Mouse (Mus musculus): ENCODE measurements around the gene Bex4. TPM values are rescaled to one million over a fixed set of nuclear protein-coding genes. Genes with fewer than 3 reads are reported as not detected.

Gene Bex4
- polyA plus RNA-seq, 1 experiment from 2014 or later: 34.1 TPM

DNA sequence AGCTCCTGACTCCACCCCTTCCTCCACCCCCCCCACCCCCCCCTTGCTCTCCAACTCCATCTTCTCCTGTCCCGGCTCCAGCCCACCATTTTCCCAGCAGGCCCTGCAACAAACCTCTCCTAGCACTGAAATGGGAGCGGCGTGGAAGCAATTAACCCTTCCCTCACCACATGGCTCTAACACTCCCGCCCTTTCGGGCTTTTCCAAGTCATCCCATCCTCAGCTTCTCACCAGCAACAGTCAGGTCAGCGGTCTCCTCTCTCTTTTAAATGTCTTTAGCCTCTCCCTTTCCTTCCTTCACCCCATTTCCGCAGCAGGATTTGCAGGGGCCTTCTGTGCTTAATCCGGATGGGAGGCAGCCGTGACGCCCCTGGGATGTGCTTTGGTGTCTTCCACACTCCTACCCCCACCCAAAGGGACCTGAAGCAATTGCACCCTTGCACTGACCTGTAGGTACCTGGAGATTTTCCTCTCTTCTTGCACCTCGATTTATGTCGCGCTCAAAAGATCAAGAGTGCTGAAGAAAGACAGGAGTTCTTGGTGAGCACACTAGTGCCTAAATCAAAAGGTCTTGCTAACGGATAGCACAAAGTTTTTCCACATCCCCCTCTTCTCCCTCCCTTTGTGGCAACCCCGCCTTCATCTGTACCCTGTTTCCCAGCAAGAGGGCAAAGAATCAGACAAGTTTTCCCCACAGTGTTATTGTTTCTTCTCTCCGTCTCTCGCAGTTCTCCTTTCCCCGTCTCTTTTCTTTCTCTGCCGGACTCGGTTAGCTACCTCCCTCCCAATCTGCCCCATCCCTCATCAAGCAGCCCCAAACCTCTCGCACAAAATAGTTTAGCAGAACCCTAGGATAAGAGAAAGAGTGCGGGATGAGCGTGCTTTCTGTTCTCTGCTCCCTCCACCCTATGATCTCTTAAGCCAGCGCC, 32.7 kb downstream of the Bex4 start:
- peak overlapping the region; percentile 55 for H3K4me3 ChIP-seq (ENCODE audit: low read depth, low read length)
- H3K9me3 ChIP-seq (ENCODE audit: control insufficient read depth, low read length): no peaks in the 10 kb centered on the region
- DNase-seq (ENCODE audit: low spot score) (peak; percentile 90), ATAC-seq (ENCODE audit: low read depth) (peak; percentile 77)
- no peaks in the 10 kb centered on the region for H3K4me1 ChIP-seq (ENCODE audit: control insufficient read depth, insufficient read depth, low read length)
- peak overlapping the region; percentile 77 for H3K9ac ChIP-seq (ENCODE audit: low read depth, low read length)
- H3K4me2 ChIP-seq (ENCODE audit: low read depth, low read length): peak overlapping the region; percentile 54
- H3K27me3 ChIP-seq (replicated peaks; ENCODE audit: control insufficient read depth, insufficient read depth, low read length): peaks cover 6% of the 10 kb centered on the region
- 0 out of 2 replicates have a peak, but pooled peaks cover 4% of the 10 kb centered on the region for H3K36me3 ChIP-seq (ENCODE audit: control insufficient read depth, insufficient read depth, low read length)
- H3K27ac ChIP-seq (replicated peaks; ENCODE audit: low read depth, low read length): peak overlapping the region; percentile 91
- 24% methylated on average over 24 of the region's 24 CpGs for WGBS

DNA sequence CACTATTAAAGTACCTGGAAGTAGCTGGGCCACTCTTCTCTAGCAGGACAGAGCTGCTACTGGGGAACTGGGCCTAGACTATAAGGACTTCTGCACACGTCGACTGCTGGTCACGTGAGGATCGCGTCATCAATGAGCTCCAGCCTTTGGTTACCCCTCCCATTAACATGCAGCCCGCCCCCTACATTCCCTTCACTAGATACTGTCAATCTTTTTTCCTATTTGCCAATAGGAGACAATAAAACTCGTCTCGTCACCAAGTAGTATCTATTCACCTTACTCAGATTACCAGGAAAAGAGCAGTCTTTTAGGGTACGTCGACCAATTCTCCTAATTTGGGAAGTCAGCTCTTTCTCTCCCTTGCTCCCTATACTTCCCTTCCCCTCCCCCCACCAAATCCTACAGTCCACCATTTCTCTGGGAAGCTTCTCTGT, 33.3 kb downstream of the Bex4 start, which contains the start of gene Tceal8:
Gene Tceal8, minus strand, starts transcription at position 225 of the 434 bp plus-strand sequence.
- Histone ChIP-seq H3K9ac (ENCODE audit: low read depth, low read length) (peak within 1 kb of the TSS; percentile 77), H3K27ac (replicated peaks; ENCODE audit: low read depth, low read length) (peak within 1 kb of the TSS; percentile 91), H3K4me3 (ENCODE audit: low read depth, low read length) (peak within 1 kb of the TSS; percentile 55), H3K9me3 (ENCODE audit: control insufficient read depth, low read length) (no peaks in the 10 kb centered on the region), H3K27me3 (replicated peaks; ENCODE audit: control insufficient read depth, insufficient read depth, low read length) (peaks cover 7% of the 10 kb centered on the region), H3K4me1 (ENCODE audit: control insufficient read depth, insufficient read depth, low read length) (no peaks in the 10 kb centered on the region), H3K4me2 (ENCODE audit: low read depth, low read length) (peak within 1 kb of the TSS; percentile 55), H3K36me3 (ENCODE audit: control insufficient read depth, insufficient read depth, low read length) (0 out of 2 replicates have a peak, but pooled peaks cover 4% of the 10 kb centered on the region)
- ATAC-seq (ENCODE audit: low read depth) (peak; percentile 96), DNase-seq (ENCODE audit: low spot score) (peak; percentile 97)
- 12% methylated on average over 10 of the region's 10 CpGs for WGBS

GRCm38 (mm10) chrX:136172786-136173185, 34.0 kb downstream of the Bex4 start:
- Histone ChIP-seq H3K9me3 (ENCODE audit: control insufficient read depth, low read length) (no peaks in the 10 kb centered on the region), H3K4me2 (ENCODE audit: low read depth, low read length) (peak overlapping the region; percentile 55), H3K27me3 (replicated peaks; ENCODE audit: control insufficient read depth, insufficient read depth, low read length) (peaks cover 7% of the 10 kb centered on the region), H3K4me1 (ENCODE audit: control insufficient read depth, insufficient read depth, low read length) (no peaks in the 10 kb centered on the region), H3K36me3 (ENCODE audit: control insufficient read depth, insufficient read depth, low read length) (0 out of 2 replicates have a peak, but pooled peaks cover 4% of the 10 kb centered on the region), H3K4me3 (ENCODE audit: low read depth, low read length) (peak overlapping the region; percentile 55), H3K27ac (replicated peaks; ENCODE audit: low read depth, low read length) (peak overlapping the region; percentile 85), H3K9ac (ENCODE audit: low read depth, low read length) (peak overlapping the region; percentile 59)
- DNase-seq (ENCODE audit: low spot score) (peak; percentile 38), ATAC-seq (ENCODE audit: low read depth) (no peak)
- WGBS: 34% methylated on average over 10 of the region's 10 CpGs

GRCm38 (mm10) chrX:136180897-136181553, 42.2 kb downstream of the Bex4 start:
- Histone ChIP-seq H3K36me3 (ENCODE audit: control insufficient read depth, insufficient read depth, low read length) (no peaks in the 10 kb centered on the region), H3K4me3 (ENCODE audit: low read depth, low read length) (no peak overlapping the region), H3K9ac (ENCODE audit: low read depth, low read length) (no peak overlapping the region), H3K27ac (replicated peaks; ENCODE audit: low read depth, low read length) (no peak overlapping the region), H3K9me3 (ENCODE audit: control insufficient read depth, low read length) (no peaks in the 10 kb centered on the region), H3K4me1 (ENCODE audit: control insufficient read depth, insufficient read depth, low read length) (no peaks in the 10 kb centered on the region), H3K4me2 (ENCODE audit: low read depth, low read length) (no peak overlapping the region), H3K27me3 (replicated peaks; ENCODE audit: control insufficient read depth, insufficient read depth, low read length) (peaks cover 5% of the 10 kb centered on the region)
- WGBS: 34% methylated on average over 11 of the region's 11 CpGs
- DNase-seq (ENCODE audit: low spot score) (no peak), ATAC-seq (ENCODE audit: low read depth) (no peak)

DNA sequence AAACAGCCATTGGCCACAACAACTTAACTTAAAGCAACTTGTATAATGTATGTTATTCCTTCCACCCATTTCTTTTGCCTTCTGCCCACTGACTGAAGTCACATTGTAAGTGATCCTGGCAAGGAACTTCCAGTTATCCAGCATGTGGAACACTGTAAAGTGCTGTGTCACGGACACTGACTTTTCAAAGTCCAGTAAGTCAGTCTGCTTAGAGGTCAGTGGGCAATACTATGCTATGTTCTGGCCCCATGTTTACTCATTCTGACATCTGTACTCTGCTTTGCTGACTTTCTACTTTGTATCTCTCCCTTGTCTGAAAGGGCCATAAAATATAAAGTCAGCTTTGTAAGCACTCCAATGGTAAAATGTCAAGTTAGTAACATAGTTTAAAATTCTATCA, 44.3 kb downstream of the Bex4 start:
- Histone ChIP-seq H3K9me3 (ENCODE audit: control insufficient read depth, low read length) (no peaks in the 10 kb centered on the region), H3K4me1 (ENCODE audit: control insufficient read depth, insufficient read depth, low read length) (no peaks in the 10 kb centered on the region), H3K4me2 (ENCODE audit: low read depth, low read length) (no peak overlapping the region), H3K36me3 (ENCODE audit: control insufficient read depth, insufficient read depth, low read length) (no peaks in the 10 kb centered on the region), H3K27ac (replicated peaks; ENCODE audit: low read depth, low read length) (no peak overlapping the region), H3K27me3 (replicated peaks; ENCODE audit: control insufficient read depth, insufficient read depth, low read length) (no peaks in the 10 kb centered on the region; the same call in 1 of the 2 replicates), H3K9ac (ENCODE audit: low read depth, low read length) (no peak overlapping the region), H3K4me3 (ENCODE audit: low read depth, low read length) (no peak overlapping the region)
- 81% methylated on average over 1 of the region's 1 CpGs for WGBS
- ATAC-seq (ENCODE audit: low read depth) (no peak), DNase-seq (ENCODE audit: low spot score) (no peak)

Small RNA genes lying within 50 kb of the gene (microRNA-seq; reads per million reads assigned to microRNA genes)
- gene Mir6383 (ENCODE audit: borderline number of aligned reads): not detected

Other genes with a start within 250 kb of the Bex4 start
- 79.7 and 80.0 TPM in 2 replicates for gene Arxes2, start 145.2 kb upstream of the Bex4 start, polyA plus RNA-seq (2014; fragmentation: Nextera tagmentation; extraction: Ambion mirVana)
- gene Arxes1, start 105.6 kb upstream of the Bex4 start, polyA plus RNA-seq (2014; fragmentation: Nextera tagmentation; extraction: Ambion mirVana): 28.6 and 32.8 TPM in 2 replicates
- 54.4 and 71.0 TPM in 2 replicates for gene Bex2, start 70.8 kb upstream of the Bex4 start, polyA plus RNA-seq (2014; fragmentation: Nextera tagmentation; extraction: Ambion mirVana)
- 0.06 TPM in 1 of 2 replicates, not detected in the other for gene Nxf3, start 53.7 kb upstream of the Bex4 start, polyA plus RNA-seq (2014; fragmentation: Nextera tagmentation; extraction: Ambion mirVana)
- gene Tceal8, start 33.3 kb downstream of the Bex4 start, polyA plus RNA-seq (2014; fragmentation: Nextera tagmentation; extraction: Ambion mirVana): 216 and 224 TPM in 2 replicates
- 6.6 and 7.0 TPM in 2 replicates for gene Tceal5, start 64.9 kb downstream of the Bex4 start, polyA plus RNA-seq (2014; fragmentation: Nextera tagmentation; extraction: Ambion mirVana)
- 271 and 420 TPM in 2 replicates for gene Tceal7, start 75.8 kb downstream of the Bex4 start, polyA plus RNA-seq (2014; fragmentation: Nextera tagmentation; extraction: Ambion mirVana)
- 131 and 140 TPM in 2 replicates for gene Bex1, start 76.5 kb downstream of the Bex4 start, polyA plus RNA-seq (2014; fragmentation: Nextera tagmentation; extraction: Ambion mirVana)
- 553 and 556 TPM in 2 replicates for gene Tceal9, start 106.1 kb downstream of the Bex4 start, polyA plus RNA-seq (2014; fragmentation: Nextera tagmentation; extraction: Ambion mirVana)
- 391 and 421 TPM in 2 replicates for gene Bex3, start 131.3 kb downstream of the Bex4 start, polyA plus RNA-seq (2014; fragmentation: Nextera tagmentation; extraction: Ambion mirVana)